Mouse (Mus musculus): ENCODE results near the gene Thap2. TPM values are rescaled to one million over a fixed set of nuclear protein-coding genes. Genes with fewer than 3 reads are reported as not detected.
A peak's percentile ranks its signal among the peaks of the same experiment; 100 is the strongest.

Thap2 gene
- polyA plus RNA-seq (2021) = 11.5 TPM

DNA sequence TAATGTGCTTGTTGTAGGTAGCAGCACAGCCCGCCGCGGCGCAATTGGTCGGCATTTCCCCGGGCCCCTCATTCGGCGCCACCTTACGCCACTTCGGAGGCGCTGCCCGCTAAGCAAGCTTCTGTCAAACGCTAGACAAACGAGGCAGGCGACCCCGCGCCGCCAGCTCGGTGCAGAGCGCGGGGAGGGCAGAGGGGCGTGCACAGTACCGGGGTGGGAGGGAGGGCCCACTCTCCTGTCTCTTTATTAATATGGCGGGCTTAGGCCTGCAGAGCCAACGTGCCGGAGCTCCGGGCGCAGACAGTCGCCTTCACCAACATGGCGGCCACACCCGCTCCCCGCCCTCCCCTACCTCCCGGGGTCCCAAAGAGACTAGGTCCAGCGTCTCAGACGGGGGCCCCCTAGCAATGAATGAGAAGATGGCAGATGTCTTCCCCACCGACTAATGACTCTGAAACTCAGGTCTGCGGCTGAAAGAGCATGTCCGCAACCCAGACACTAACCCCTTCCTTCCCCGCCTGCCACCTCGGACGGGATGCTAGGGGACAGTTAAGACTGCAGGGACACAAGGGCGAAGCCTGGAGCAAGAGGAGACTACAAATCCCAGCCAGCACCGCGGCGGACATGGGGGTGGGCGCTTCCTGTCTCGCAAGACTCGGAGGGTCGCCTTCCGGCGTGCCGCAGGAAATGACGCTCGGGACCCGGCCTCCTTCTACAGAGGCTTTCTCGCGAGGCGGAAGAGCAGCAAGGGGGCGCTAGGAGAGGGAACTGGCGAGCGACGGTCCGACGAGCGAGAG lies at the start of gene Thap2, which contains the start of gene Zfc3h1:
Thap2 (minus strand) TSS at position 223 of the 797 bp plus-strand sequence.
Zfc3h1 (plus strand) TSS at position 739 of the 797 bp plus-strand sequence.
- no peak for TF ChIP-seq CTCF (IDR thresholded peaks at IDR 0.05)
- peak; percentile 90 for ATAC-seq

GRCm38 (mm10) chr10:115425351-115425750 lies 41.1 kb upstream of the Thap2 start:
- no peak for TF ChIP-seq CTCF (IDR thresholded peaks at IDR 0.05)
- ATAC-seq = no peak
- ChIA-PET POLR2A (no interaction called here), CTCF (interaction anchor here (1.3 to 1.6 kb wide), 2 partner anchors 15 to 19 kb away, joined by 4 to 5 read pairs; no protein-coding TSS in a partner anchor)
- H3K27me3 ChIP-seq = no peaks in the 10 kb centered on the region
- in situ Hi-C loops (cut with MboI; ENCODE audit: low pct_unique_long_range_greater_than_20kb) = no loop called here
- DNase-seq (ENCODE audit: low read depth, low spot score) = no peak

More for the DNA sequence above, at the start of gene Thap2, which contains the start of gene Zfc3h1:
- ChIA-PET CTCF (interaction anchor here (1.0 to 1.8 kb wide), 2 partner anchors 13 to 61 kb away, joined by 3 to 5 read pairs; no protein-coding TSS in a partner anchor), POLR2A (interaction anchor here (0.7 to 2.0 kb wide), 4 partner anchors 9 to 810 kb away, joined by 3 to 7 read pairs (median 5); partner anchors contain the start of gene Tmem19)
- H3K27me3 ChIP-seq = no peaks in the 10 kb centered on the region
- DNase-seq (ENCODE audit: low read depth, low spot score) = peak; percentile 90
- in situ Hi-C loops (cut with MboI; ENCODE audit: low pct_unique_long_range_greater_than_20kb) = no loop called here

GRCm38 (mm10) chr10:115421976-115422375 lies 37.7 kb upstream of the Thap2 start:
- DNase-seq (ENCODE audit: low read depth, low spot score) (no peak), ATAC-seq (no peak)
- in situ Hi-C loops (cut with MboI; ENCODE audit: low pct_unique_long_range_greater_than_20kb) = no loop called here
- ChIA-PET CTCF (interaction anchor here (2.8 kb wide), 1 partner anchor 15 kb away, joined by 11 read pairs; no protein-coding TSS in a partner anchor), POLR2A (no interaction called here)
- no peak for TF ChIP-seq CTCF (IDR thresholded peaks at IDR 0.05)
- no peaks in the 10 kb centered on the region for H3K27me3 ChIP-seq

DNA sequence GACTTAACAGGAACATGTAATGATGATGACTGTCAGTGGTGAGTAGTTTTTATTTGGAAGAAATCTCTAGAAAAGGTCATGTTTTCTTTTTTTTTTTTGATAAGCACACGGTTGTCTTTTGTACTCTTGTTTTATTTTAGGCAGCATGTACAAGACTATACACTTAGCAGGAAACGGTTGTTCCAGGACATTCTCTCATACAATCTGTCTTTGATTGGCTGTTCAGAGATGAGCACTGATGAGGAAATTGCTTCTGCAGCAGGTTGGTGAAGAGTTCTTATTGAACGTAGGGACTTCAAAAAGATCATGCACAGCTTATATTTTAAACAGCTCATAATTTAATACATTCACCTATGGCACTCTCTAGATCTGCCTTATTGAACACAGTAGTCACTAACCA lies 29.8 kb upstream of the Thap2 start:
- ATAC-seq (no peak), DNase-seq (ENCODE audit: low read depth, low spot score) (no peak)
- no peak for TF ChIP-seq CTCF (IDR thresholded peaks at IDR 0.05)
- CTCF ChIA-PET = interaction anchor here (0.8 to 1.4 kb wide), 4 partner anchors 11 to 25 kb away, joined by 3 to 4 read pairs (median 3); no protein-coding TSS in a partner anchor
- POLR2A ChIA-PET = no interaction called here
- in situ Hi-C loops (cut with MboI; ENCODE audit: low pct_unique_long_range_greater_than_20kb) = no loop called here
- no peaks in the 10 kb centered on the region for H3K27me3 ChIP-seq

DNA sequence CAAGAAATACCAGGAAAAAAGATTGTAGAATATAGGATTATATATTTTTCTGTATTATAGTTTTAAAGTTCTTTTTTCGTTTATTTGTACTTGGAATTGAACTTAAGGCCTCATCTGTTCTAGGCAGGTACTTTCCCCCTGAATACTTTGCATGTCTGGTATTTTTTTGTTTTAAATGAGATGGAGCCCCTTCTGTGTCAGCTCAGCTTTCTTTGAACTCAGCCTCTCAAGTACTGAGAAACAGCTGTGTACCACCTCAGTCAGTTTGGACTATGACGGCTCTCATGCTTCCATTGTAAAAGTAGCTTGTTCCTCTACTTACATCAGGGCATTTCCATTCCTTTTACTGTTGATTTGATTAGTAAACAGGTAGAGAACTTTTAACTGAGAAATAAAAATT lies 29.3 kb upstream of the Thap2 start:
- in situ Hi-C loops (cut with MboI; ENCODE audit: low pct_unique_long_range_greater_than_20kb) = no loop called here
- H3K27me3 ChIP-seq = no peaks in the 10 kb centered on the region
- no peak for TF ChIP-seq CTCF (IDR thresholded peaks at IDR 0.05)
- ChIA-PET POLR2A (no interaction called here), CTCF (interaction anchor here (0.8 to 1.2 kb wide), 3 partner anchors 10 to 25 kb away, joined by 3 read pairs; no protein-coding TSS in a partner anchor)
- no peak for ATAC-seq
- DNase-seq (ENCODE audit: low read depth, low spot score) = no peak

DNA sequence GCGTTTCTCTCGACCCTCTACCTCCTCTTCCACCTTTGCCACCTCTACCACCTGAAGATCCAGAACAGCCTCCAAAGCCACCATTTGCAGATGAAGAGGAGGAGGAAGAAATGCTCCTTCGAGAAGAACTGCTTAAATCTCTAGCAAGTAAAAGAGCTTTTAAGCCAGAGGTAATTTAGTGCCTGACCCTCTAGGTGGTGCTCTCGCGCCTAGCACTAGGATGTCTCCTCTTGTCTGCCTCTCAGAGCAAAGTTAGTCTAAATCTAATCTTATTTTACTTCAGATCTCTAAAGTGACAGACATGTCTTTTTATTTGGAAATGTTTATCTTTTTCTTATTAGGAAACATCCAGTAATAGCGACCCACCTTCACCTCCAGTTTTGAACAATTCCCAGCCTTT lies 22.1 kb upstream of the Thap2 start:
- POLR2A ChIA-PET = no interaction called here
- CTCF ChIA-PET = interaction anchor here (0.9 to 1.9 kb wide), 10 partner anchors 9 to 100 kb away, joined by 3 to 14 read pairs (median 4); partner anchors contain the start of gene Rab21
- DNase-seq (ENCODE audit: low read depth, low spot score) (no peak), ATAC-seq (peak; percentile 67)
- peak; percentile 86 for TF ChIP-seq CTCF (IDR thresholded peaks at IDR 0.05)
- in situ Hi-C loops (cut with MboI; ENCODE audit: low pct_unique_long_range_greater_than_20kb) = loop anchor here (10.0 kb wide), 1 partner anchor 788 kb away; no protein-coding TSS in a partner anchor
- H3K27me3 ChIP-seq = no peaks in the 10 kb centered on the region

GRCm38 (mm10) chr10:115391896-115392295 lies 7.7 kb upstream of the Thap2 start:
- in situ Hi-C loops (cut with MboI; ENCODE audit: low pct_unique_long_range_greater_than_20kb) = loop anchor here (5.0 kb wide), 1 partner anchor 80 kb away; no protein-coding TSS in a partner anchor
- POLR2A ChIA-PET = no interaction called here
- no peaks in the 10 kb centered on the region for H3K27me3 ChIP-seq
- DNase-seq (ENCODE audit: low read depth, low spot score) = no peak
- no peak for ATAC-seq
- TF ChIP-seq CTCF (IDR thresholded peaks at IDR 0.05) = no peak
- CTCF ChIA-PET = no interaction called here

GRCm38 (mm10) chr10:115391076-115391475 lies 6.8 kb upstream of the Thap2 start:
- POLR2A ChIA-PET = no interaction called here
- ATAC-seq = no peak
- H3K27me3 ChIP-seq = no peaks in the 10 kb centered on the region
- no peak for TF ChIP-seq CTCF (IDR thresholded peaks at IDR 0.05)
- CTCF ChIA-PET = no interaction called here
- in situ Hi-C loops (cut with MboI; ENCODE audit: low pct_unique_long_range_greater_than_20kb) = loop anchor here (5.0 kb wide), 1 partner anchor 79 kb away; no protein-coding TSS in a partner anchor
- DNase-seq (ENCODE audit: low read depth, low spot score) = no peak

DNA sequence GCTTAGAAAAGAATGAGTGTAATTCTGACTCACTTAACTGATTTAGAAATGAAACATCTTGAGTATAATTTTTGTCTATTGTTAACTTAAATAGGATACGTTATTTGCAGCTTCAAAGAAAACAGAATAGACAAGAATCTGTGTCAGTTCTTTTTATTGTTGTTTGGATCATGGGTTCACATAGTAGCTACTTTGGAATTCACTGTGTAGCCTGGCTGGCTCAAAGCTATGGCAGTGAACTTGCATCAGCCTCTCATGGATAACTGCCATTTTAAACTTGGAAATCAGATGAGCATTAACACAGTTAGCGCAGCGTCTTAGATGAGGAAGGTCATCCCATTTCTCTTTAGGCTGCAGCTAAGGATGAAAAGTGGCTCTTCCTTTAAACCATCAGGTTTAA lies 3.6 kb upstream of the Thap2 start:
- POLR2A ChIA-PET = no interaction called here
- in situ Hi-C loops (cut with MboI; ENCODE audit: low pct_unique_long_range_greater_than_20kb) = no loop called here
- CTCF ChIA-PET = interaction anchor here (0.9 to 1.1 kb wide), 2 partner anchors 16 to 308 kb away, joined by 3 read pairs; no protein-coding TSS in a partner anchor
- no peaks in the 10 kb centered on the region for H3K27me3 ChIP-seq
- no peak for TF ChIP-seq CTCF (IDR thresholded peaks at IDR 0.05)
- no peak for DNase-seq (ENCODE audit: low read depth, low spot score)
- no peak for ATAC-seq

DNA sequence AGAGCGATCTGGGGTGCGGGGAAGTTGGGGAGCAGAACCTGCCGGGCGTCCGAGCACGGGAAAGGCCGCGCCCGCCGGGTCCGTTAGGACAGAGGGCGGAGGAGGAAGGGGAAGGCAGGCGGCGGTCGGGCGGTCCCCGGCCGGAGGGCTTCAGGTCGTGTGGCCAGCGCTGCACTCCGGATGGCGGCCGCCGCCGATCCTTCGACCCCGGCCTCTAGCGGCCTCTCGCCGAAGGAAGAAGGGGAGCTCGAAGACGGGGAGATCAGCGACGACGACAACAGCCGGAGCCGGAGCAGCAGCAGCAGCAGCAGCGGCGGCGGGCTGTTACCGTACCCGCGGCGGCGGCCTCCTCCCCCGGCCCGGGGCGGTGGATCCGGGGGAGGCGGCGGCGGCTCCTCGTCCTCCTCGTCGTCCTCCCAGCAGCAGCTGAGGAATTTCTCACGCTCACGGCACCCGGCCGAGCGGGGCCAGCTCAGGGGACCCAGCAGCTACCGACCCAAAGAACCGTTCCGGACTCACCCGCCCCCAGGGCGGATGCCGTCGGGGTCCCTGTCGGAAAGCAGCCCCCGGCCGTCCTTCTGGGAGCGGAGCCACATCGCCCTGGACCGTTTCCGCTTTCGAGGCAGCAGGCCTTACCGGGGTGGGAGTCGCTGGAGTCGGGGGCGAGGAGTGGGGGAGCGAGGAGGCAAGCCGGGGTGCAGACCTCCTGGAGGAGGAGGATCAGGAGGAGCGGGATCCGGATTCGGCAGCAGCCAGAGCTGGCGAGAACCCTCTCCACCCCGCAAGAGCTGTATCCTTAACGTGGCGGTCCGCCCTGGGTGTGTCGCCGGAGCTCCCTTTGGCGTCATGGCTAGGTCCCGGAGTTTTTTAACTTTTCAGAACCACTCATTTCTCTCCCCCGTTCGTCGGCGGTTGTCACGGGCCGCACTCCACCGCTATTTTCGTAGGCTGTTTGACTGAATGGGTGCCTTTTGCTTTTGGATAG lies 1.1 kb upstream of the Thap2 start:
- DNase-seq (ENCODE audit: low read depth, low spot score) (no peak), ATAC-seq (peak; percentile 31)
- ChIA-PET CTCF (interaction anchor here (1.0 to 1.8 kb wide), 3 partner anchors 12 to 62 kb away, joined by 3 to 5 read pairs (median 4); no protein-coding TSS in a partner anchor), POLR2A (interaction anchor here (0.9 to 2.0 kb wide), 3 partner anchors 11 to 25 kb away, joined by 3 to 7 read pairs (median 3); partner anchors contain the start of gene Tmem19)
- no peak for TF ChIP-seq CTCF (IDR thresholded peaks at IDR 0.05)
- in situ Hi-C loops (cut with MboI; ENCODE audit: low pct_unique_long_range_greater_than_20kb) = no loop called here
- H3K27me3 ChIP-seq = no peaks in the 10 kb centered on the region
